Mouse (Mus musculus) megakaryocyte, embryonic 14.5 days (primary cell): ENCODE data around the gene Mreg.
"Not testable (repeated sequence)": the region's sequence is repeated elsewhere in the genome, so short reads cannot be mapped to it uniquely, and the experiment has no call there.

Source experiments
- FLI1 ChIP-seq: IDR thresholded peaks from 2 replicates; pipeline ENCODE4 v1.6.1; 2012; ENCODE audit warnings: low read length, inconsistent platforms, mixed read lengths
- GATA1 ChIP-seq: IDR thresholded peaks from 3 replicates; pipeline ENCODE4 v1.6.1; 2012; ENCODE audit warnings: mixed read lengths, low read length, inconsistent platforms, borderline replicate concordance

DNA sequence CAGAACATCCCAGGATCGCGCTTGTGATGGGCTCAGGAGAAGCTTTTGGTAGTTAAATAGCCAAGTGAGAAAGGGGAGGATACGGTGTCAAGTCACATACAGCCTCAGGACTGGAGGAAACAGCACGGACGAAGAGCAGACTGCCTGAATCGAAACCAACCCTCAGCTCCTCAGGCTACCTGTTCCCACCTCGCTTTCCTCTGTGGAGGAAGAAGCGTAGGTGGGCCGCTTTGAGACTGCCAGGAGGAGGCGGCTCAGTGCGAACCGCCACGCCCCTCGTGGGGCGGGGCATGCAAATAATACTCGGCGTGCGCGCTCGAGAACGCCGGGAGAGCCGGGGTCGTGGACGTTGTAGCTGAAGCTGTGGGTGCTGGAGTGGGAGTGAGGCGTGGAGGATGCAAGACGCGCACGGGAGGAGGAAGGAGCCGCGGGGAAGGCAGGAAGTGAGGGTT lies 13.6 kb upstream of the Mreg start:
- not testable (repeated sequence) for TF ChIP-seq GATA1, FLI1
